ENCODE assay signal across 8 mouse cellular contexts in genomic region chr19:4206971-4207370, GRCm38 (mm10). TPM values are rescaled to one million over a fixed set of nuclear protein-coding genes. Genes with fewer than 3 reads are reported as not detected.
DNase-seq lines count a peak whose midpoint lies in the region; ATAC-seq and TF ChIP-seq lines count a peak whose summit lies in the region.
"Had no signal": no experiment of that assay in that cellular context is flagged by ENCODE, and none has a peak within 500 bp of the region (broad histone marks: within the 10 kb centered on the region; RNA-seq: fewer than 3 reads in every experiment).

No protein-coding gene starts in this region.

- peak; percentile 52; the same call in 1 of the 2 replicates for ATAC-seq in kidney, embryonic 14.5 days (ENCODE audit: low FRiP score, low TSS enrichment)
- peak; percentile 79 for ATAC-seq in liver, postnatal 0 days

- H3K79me2 ChIP-seq in heart, adult 2 months (replicated peaks; ENCODE audit: control insufficient read depth, insufficient read depth, low read length), result no peaks in the 10 kb centered on the region

- peaks cover 21% of the 10 kb centered on the region for H3K27me3 ChIP-seq in E14TG2a.4 (ENCODE audit: insufficient read depth, low read length)
- no peaks in the 10 kb centered on the region for H3K27me3 ChIP-seq in heart, adult 2 months (ENCODE audit: control insufficient read depth, insufficient read depth, low read length)
- H3K27me3 ChIP-seq in kidney, embryonic 14.5 days (ENCODE audit: control insufficient read depth, insufficient read depth, low read length), result no peaks in the 10 kb centered on the region; the same call in 1 of the 2 replicates
- peaks cover 8% of the 10 kb centered on the region; the same call in 1 of the 2 replicates for H3K27me3 ChIP-seq in liver, postnatal 0 days (ENCODE audit: insufficient read depth, low read length)

- no peak overlapping the region for H3K4me2 ChIP-seq in kidney, embryonic 14.5 days (replicated peaks; ENCODE audit: low read depth, low read length)
- no peak overlapping the region for H3K4me2 ChIP-seq in liver, postnatal 0 days (ENCODE audit: low read depth, low read length)

- no peaks in the 10 kb centered on the region for H3K36me3 ChIP-seq in E14TG2a.4 (ENCODE audit: insufficient read depth, low read length)
- H3K36me3 ChIP-seq in heart, adult 2 months (ENCODE audit: control insufficient read depth, insufficient read depth, low read length), result no peaks in the 10 kb centered on the region
- H3K36me3 ChIP-seq in kidney, embryonic 14.5 days (ENCODE audit: control insufficient read depth, insufficient read depth, low read length), result no peaks in the 10 kb centered on the region
- H3K36me3 ChIP-seq in liver, postnatal 0 days (replicated peaks; ENCODE audit: insufficient read depth, low read length), result no peaks in the 10 kb centered on the region

- intact Hi-C loops in heart, adult 2 months (cut with DNase I), result loop anchor here (1.0 to 5.0 kb wide), 3 partner anchors 21 to 100 kb away; partner anchors contain the start of gene Grk2

- peak; percentile 98 for TF ChIP-seq EP300 in heart, adult 2 months (IDR thresholded peaks at IDR 0.05; ENCODE audit: insufficient read depth, low read depth, low read length)
- TF ChIP-seq EP300 in liver, postnatal 0 days (IDR thresholded peaks at IDR 0.05; ENCODE audit: low read depth), result no peak

- peak; percentile 59 for DNase-seq in T-cell, adult 2 months (ENCODE audit: low spot score)
- peak; percentile 76 to 78 for DNase-seq in heart, adult 2 months
- DNase-seq in liver, postnatal 0 days, result peak; percentile 82
- DNase-seq in retina, postnatal 7 days (ENCODE audit: low read depth, low spot score), result peak; percentile 72

- peak; percentile 82 for TF ChIP-seq CTCF in E14TG2a.4 (conservative IDR thresholded peaks at IDR 0.05; ENCODE audit: low read length)
- peak; percentile 90 for TF ChIP-seq CTCF in cortical plate, adult 2 months (IDR thresholded peaks at IDR 0.05; ENCODE audit: extremely low read depth, insufficient read depth, low read length)
- no peak; the same call in none of the 2 replicates for TF ChIP-seq CTCF in heart, adult 2 months (IDR thresholded peaks at IDR 0.05)
- peak; percentile 98 for TF ChIP-seq CTCF in liver, postnatal 0 days (IDR thresholded peaks at IDR 0.05; ENCODE audit: low read depth)

- no peak overlapping the region for H3K4me3 ChIP-seq in E14TG2a.4 (replicated peaks; ENCODE audit: low read length)
- no peak overlapping the region for H3K4me3 ChIP-seq in cortical plate, adult 2 months (ENCODE audit: insufficient read depth, low read length)
- H3K4me3 ChIP-seq in heart, adult 2 months, result no peak overlapping the region
- H3K4me3 ChIP-seq in kidney, embryonic 14.5 days (ENCODE audit: low read length), result no peak overlapping the region
- no peak overlapping the region for H3K4me3 ChIP-seq in liver, postnatal 0 days (ENCODE audit: low read depth, low read length)

- no peak overlapping the region for H3K27ac ChIP-seq in cortical plate, adult 2 months (ENCODE audit: insufficient read depth, low read length)
- no peak overlapping the region for H3K27ac ChIP-seq in heart, adult 2 months
- H3K27ac ChIP-seq in kidney, embryonic 14.5 days (ENCODE audit: low read depth, low read length), result no peak overlapping the region
- no peak overlapping the region for H3K27ac ChIP-seq in liver, postnatal 0 days (ENCODE audit: low read depth)

- no peaks in the 10 kb centered on the region for H3K9me3 ChIP-seq in E14TG2a.4 (ENCODE audit: low read length)
- H3K9me3 ChIP-seq in kidney, embryonic 14.5 days (ENCODE audit: control insufficient read depth, low read length), result no peaks in the 10 kb centered on the region
- no peaks in the 10 kb centered on the region for H3K9me3 ChIP-seq in liver, postnatal 0 days (ENCODE audit: low read length)

- WGBS in heart, adult 2 months, result 4% methylated on average over 2 of the region's 2 CpGs
- WGBS in kidney, embryonic 14.5 days, result 2% methylated on average over 2 of the region's 2 CpGs
- WGBS in liver, postnatal 0 days (ENCODE audit: insufficient replicate concordance), result 8% methylated on average over 2 of the region's 2 CpGs

- H3K4me1 ChIP-seq in E14TG2a.4 (replicated peaks; ENCODE audit: low read depth, low read length), result peaks cover 70% of the 10 kb centered on the region
- H3K4me1 ChIP-seq in cortical plate, adult 2 months (ENCODE audit: control insufficient read depth, insufficient read depth, low read length), result peaks cover 2% of the 10 kb centered on the region; the same call in 1 of the 2 replicates
- H3K4me1 ChIP-seq in heart, adult 2 months (ENCODE audit: control insufficient read depth, insufficient read depth, low read length), result peaks cover 5% of the 10 kb centered on the region
- peaks cover 6% of the 10 kb centered on the region for H3K4me1 ChIP-seq in kidney, embryonic 14.5 days (ENCODE audit: control insufficient read depth, insufficient read depth, low read length)
- peaks cover 17% of the 10 kb centered on the region for H3K4me1 ChIP-seq in liver, postnatal 0 days (ENCODE audit: insufficient read depth)

- H3K9ac ChIP-seq in heart, adult 2 months (ENCODE audit: low read depth, low read length), result no peak overlapping the region
- H3K9ac ChIP-seq in kidney, embryonic 14.5 days (ENCODE audit: low read depth, low read length), result no peak overlapping the region
- no peak overlapping the region for H3K9ac ChIP-seq in liver, postnatal 0 days (replicated peaks)

- TF ChIP-seq POLR2A in cortical plate, adult 2 months (IDR thresholded peaks at IDR 0.05; ENCODE audit: extremely low read depth, insufficient read depth, low read length), result no peak
- TF ChIP-seq POLR2A in heart, adult 2 months (IDR thresholded peaks at IDR 0.05; ENCODE audit: insufficient read depth, low read depth, low read length), result no peak

RNA-seq across cellular contexts. Expression of gene Rad9a, which starts 5.5 kb away (rescaled TPM):
- polyA plus RNA-seq in cortical plate, adult 2 months (2012; rRNA removed), result 17.3 and 18.4 TPM in 2 replicates
- total RNA-seq in heart, adult 2 months (2021), result 1 to 10 TPM; 4.1 to 4.4 TPM
- polyA plus RNA-seq in heart, adult 2 months (2012; rRNA removed), result 13.5 and 13.9 TPM in 2 replicates
- 34.7 and 39.5 TPM in 2 replicates for polyA plus RNA-seq in kidney, embryonic 14.5 days (2014; fragmentation: Nextera tagmentation; extraction: Ambion mirVana)
- polyA plus RNA-seq in liver, postnatal 0 days (2015; fragmentation: Nextera tagmentation; extraction: Ambion mirVana), result 8.0 and 9.0 TPM in 2 replicates

RNA-seq across cellular contexts. Expression of gene Clcf1, which starts 7.1 kb away (rescaled TPM):
- polyA plus RNA-seq in cortical plate, adult 2 months (2012; rRNA removed), result 2.4 and 2.8 TPM in 2 replicates
- total RNA-seq in heart, adult 2 months (2021), result 1 to 10 TPM in 1 of 2 experiments, under 1 TPM in 1; 0.55 to 1.0 TPM
- polyA plus RNA-seq in heart, adult 2 months (2012; rRNA removed), result 2.8 and 5.4 TPM in 2 replicates
- polyA plus RNA-seq in kidney, embryonic 14.5 days (2014; fragmentation: Nextera tagmentation; extraction: Ambion mirVana), result 5.7 and 5.9 TPM in 2 replicates
- 0.91 and 1.1 TPM in 2 replicates for polyA plus RNA-seq in liver, postnatal 0 days (2015; fragmentation: Nextera tagmentation; extraction: Ambion mirVana)

RNA-seq across cellular contexts. Expression of gene AC109138.7, which starts 7.2 kb away (rescaled TPM):
- polyA plus RNA-seq in cortical plate, adult 2 months (2012; rRNA removed), result not detected in 2 replicates
- total RNA-seq in heart, adult 2 months (2021), result not detected
- 15.3 TPM in 1 of 2 replicates, not detected in the other for polyA plus RNA-seq in heart, adult 2 months (2012; rRNA removed)
- not detected in 2 replicates for polyA plus RNA-seq in kidney, embryonic 14.5 days (2014; fragmentation: Nextera tagmentation; extraction: Ambion mirVana)
- polyA plus RNA-seq in liver, postnatal 0 days (2015; fragmentation: Nextera tagmentation; extraction: Ambion mirVana), result not detected in 2 replicates
- polyA plus RNA-seq: large intestine, adult 2 months had no signal

RNA-seq across cellular contexts. Expression of gene Ppp1ca, which starts 15.1 kb away (rescaled TPM):
- polyA plus RNA-seq in cortical plate, adult 2 months (2012; rRNA removed), result 385 and 421 TPM in 2 replicates
- 100 to 1,000 TPM; 272 to 313 TPM for total RNA-seq in heart, adult 2 months (2021)
- polyA plus RNA-seq in heart, adult 2 months (2012; rRNA removed), result 406 and 497 TPM in 2 replicates
- 987 and 1,041 TPM in 2 replicates for polyA plus RNA-seq in kidney, embryonic 14.5 days (2014; fragmentation: Nextera tagmentation; extraction: Ambion mirVana)
- 269 and 284 TPM in 2 replicates for polyA plus RNA-seq in liver, postnatal 0 days (2015; fragmentation: Nextera tagmentation; extraction: Ambion mirVana)

RNA-seq across cellular contexts. Expression of gene Tbc1d10c, which starts 15.9 kb away (rescaled TPM):
- 2.2 and 2.4 TPM in 2 replicates for polyA plus RNA-seq in cortical plate, adult 2 months (2012; rRNA removed)
- total RNA-seq in heart, adult 2 months (2021), result 10 to 100 TPM; 12.4 to 14.4 TPM
- polyA plus RNA-seq in heart, adult 2 months (2012; rRNA removed), result 13.7 and 15.8 TPM in 2 replicates
- polyA plus RNA-seq in kidney, embryonic 14.5 days (2014; fragmentation: Nextera tagmentation; extraction: Ambion mirVana), result 2.7 and 3.2 TPM in 2 replicates
- 8.4 and 9.9 TPM in 2 replicates for polyA plus RNA-seq in liver, postnatal 0 days (2015; fragmentation: Nextera tagmentation; extraction: Ambion mirVana)
